Mouse (Mus musculus): ENCODE data around the gene Tdpoz5.
"Not testable (repeated sequence)": the region's sequence is repeated elsewhere in the genome, so short reads cannot be mapped to it uniquely, and the experiment has no call there.

The Tdpoz5 gene

GRCm38 (mm10) chr3:93961214-93961613 is at the start of gene Tdpoz5:
Tdpoz5 (minus strand) TSS chr3:93961314.
- DNase-seq (ENCODE audit: low spot score in 2 of 2): not testable (repeated sequence)

- DNase-seq (ENCODE audit: low spot score in 2 of 2): not testable (repeated sequence)
These were observed 7.8 kb upstream of the Tdpoz5 start for GRCm38 (mm10) chr3:93968938-93969337.

GRCm38 (mm10) chr3:93943443-93943842 is 17.7 kb downstream of the Tdpoz5 start, which contains the start of gene Gm9117:
Gm9117 (minus strand) TSS chr3:93943543.
- not testable (repeated sequence) for DNase-seq (ENCODE audit: low spot score in 2 of 2)

- not testable (repeated sequence) for DNase-seq (ENCODE audit: low spot score in 2 of 2)
These were observed 22.7 kb downstream of the Tdpoz5 start for GRCm38 (mm10) chr3:93938386-93938785.
